In the genomic region with DNA sequence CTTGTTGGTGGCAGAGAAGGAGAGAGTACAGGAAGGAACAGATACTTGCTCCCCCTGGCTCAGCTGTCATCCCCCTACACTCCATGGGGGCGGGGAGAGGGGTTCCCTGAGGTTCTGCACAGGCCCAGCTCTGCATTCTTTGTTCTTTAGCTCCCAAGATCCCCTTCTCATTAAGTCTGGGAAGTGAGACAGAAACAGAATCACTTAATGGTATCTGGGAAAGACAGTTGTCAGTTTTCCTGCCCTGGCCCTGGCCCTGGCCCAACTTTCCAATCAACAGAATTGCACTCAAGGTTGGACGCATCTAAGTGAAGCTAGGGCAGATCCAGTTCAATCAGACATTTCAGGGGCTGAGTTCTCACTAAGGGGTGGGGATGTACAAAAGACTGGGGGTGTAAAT, we compare ENCODE assay signal across 30 mouse cellular contexts. TPM values are rescaled to one million over a fixed set of nuclear protein-coding genes. Genes with fewer than 3 reads are reported as not detected.
DNase-seq lines count a peak whose midpoint lies in the region; ATAC-seq lines count a peak whose summit lies in the region.
"Had no signal": no experiment of that assay in that cellular context is flagged by ENCODE, and none has a peak within 500 bp of the region (broad histone marks: within the 10 kb centered on the region; RNA-seq: fewer than 3 reads in every experiment).

No protein-coding gene starts in this region.

- H3K9ac ChIP-seq in hindbrain, embryonic 14.5 days = no peak overlapping the region
- H3K9ac ChIP-seq: embryonic facial prominence, embryonic 15.5 days; forebrain, embryonic 12.5 days; hindbrain, embryonic 13.5 days; liver, embryonic 12.5 days; liver, postnatal 0 days; midbrain, embryonic 13.5 days had no signal

- peak; percentile 18 for DNase-seq in adrenal gland, postnatal 10 days
- DNase-seq in adrenal gland, adult 8-10 months = no peak
- peak; percentile 62 for DNase-seq in heart, adult 11 months
- DNase-seq in heart, postnatal 10 days = no peak
- peak; percentile 30 for DNase-seq in ovary, postnatal 36 days (ENCODE audit: low spot score)
- no peak for DNase-seq in ovary, postnatal 14 days (ENCODE audit: low spot score)
- DNase-seq in hindbrain, embryonic 14.5 days (ENCODE audit: low spot score) = no peak
- DNase-seq: adrenal gland, adult 2 months; cerebellum, adult 18-20 months; cerebellum, postnatal 25 days; gastrocnemius, postnatal 36 days; heart, adult 2 months; heart, postnatal 4 days; kidney, adult 9 months; kidney, postnatal 10 days; layer of hippocampus, postnatal 36 days; left cerebral cortex, postnatal 4 days; liver, postnatal 0 days; lung, postnatal 36 days; right cerebral cortex, postnatal 14 days had no signal

- H3K27me3 ChIP-seq in hindbrain, embryonic 14.5 days (ENCODE audit: control insufficient read depth, insufficient read depth, low read length) = no peaks in the 10 kb centered on the region
- H3K27me3 ChIP-seq: embryonic facial prominence, embryonic 15.5 days; forebrain, embryonic 12.5 days; hindbrain, embryonic 13.5 days; liver, embryonic 12.5 days; midbrain, embryonic 13.5 days had no signal

- H3K27ac ChIP-seq in hindbrain, embryonic 14.5 days = no peak overlapping the region
- H3K27ac ChIP-seq: embryonic facial prominence, embryonic 10.5 days; embryonic facial prominence, embryonic 15.5 days; forebrain, embryonic 12.5 days; heart, adult 2 months; hindbrain, embryonic 13.5 days; liver, embryonic 12.5 days; midbrain, embryonic 13.5 days had no signal

- ATAC-seq in hindbrain, embryonic 14.5 days (ENCODE audit: low FRiP score) = no peak
- ATAC-seq: intestine, postnatal 0 days; liver, embryonic 12.5 days; liver, postnatal 0 days; midbrain, embryonic 13.5 days had no signal

- H3K36me3 ChIP-seq in hindbrain, embryonic 14.5 days (replicated peaks; ENCODE audit: control insufficient read depth, insufficient read depth) = no peaks in the 10 kb centered on the region
- H3K36me3 ChIP-seq: embryonic facial prominence, embryonic 10.5 days; embryonic facial prominence, embryonic 15.5 days; forebrain, embryonic 12.5 days; hindbrain, embryonic 13.5 days; liver, embryonic 12.5 days; midbrain, embryonic 13.5 days had no signal

- 74% methylated on average over 2 of the region's 2 CpGs for WGBS in hindbrain, embryonic 14.5 days

- H3K4me2 ChIP-seq in hindbrain, embryonic 14.5 days (replicated peaks) = no peak overlapping the region
- H3K4me2 ChIP-seq: embryonic facial prominence, embryonic 15.5 days; forebrain, embryonic 12.5 days; hindbrain, embryonic 13.5 days; liver, embryonic 12.5 days; midbrain, embryonic 13.5 days had no signal

- H3K4me3 ChIP-seq in hindbrain, embryonic 14.5 days (replicated peaks; ENCODE audit: low read length) = no peak overlapping the region
- H3K4me3 ChIP-seq: embryonic facial prominence, embryonic 10.5 days; embryonic facial prominence, embryonic 15.5 days; forebrain, embryonic 12.5 days; heart, adult 2 months; hindbrain, embryonic 13.5 days; liver, embryonic 12.5 days; midbrain, embryonic 13.5 days had no signal

- H3K4me1 ChIP-seq in hindbrain, embryonic 14.5 days (replicated peaks; ENCODE audit: control insufficient read depth, insufficient read depth, low read length) = peaks cover 16% of the 10 kb centered on the region

- H3K9me3 ChIP-seq in hindbrain, embryonic 14.5 days (ENCODE audit: control insufficient read depth, low read length) = no peaks in the 10 kb centered on the region
- H3K9me3 ChIP-seq: embryonic facial prominence, embryonic 10.5 days; embryonic facial prominence, embryonic 15.5 days; forebrain, embryonic 12.5 days; hindbrain, embryonic 13.5 days; liver, embryonic 12.5 days; midbrain, embryonic 13.5 days had no signal

- intact Hi-C loops in heart, postnatal 10 days (cut with DNase I) = no loop called here

RNA-seq across cellular contexts. Expression of a gene that starts 24.8 kb away (rescaled TPM):
- 1 to 10 TPM; 5.8 to 7.3 TPM for total RNA-seq in adrenal gland, postnatal 10 days (2021)
- 1 to 10 TPM; 5.3 to 9.6 (median 7.4) TPM for total RNA-seq in adrenal gland, adult 8-10 months (2022)
- total RNA-seq in heart, postnatal 10 days (2021) = 1 to 10 TPM; 6.2 to 6.4 TPM
- 9.8 and 10.6 TPM in 2 replicates for polyA plus RNA-seq in hindbrain, embryonic 14.5 days (2014; fragmentation: Nextera tagmentation; extraction: Ambion mirVana)

RNA-seq across cellular contexts. Expression of a gene that starts 36.0 kb away (rescaled TPM):
- total RNA-seq in adrenal gland, postnatal 10 days (2021) = 1 to 10 TPM; 3.3 to 6.3 TPM
- 1 to 10 TPM; 3.0 to 5.4 (median 5.4) TPM for total RNA-seq in adrenal gland, adult 8-10 months (2022)
- 1 to 10 TPM; 5.2 to 5.8 TPM for total RNA-seq in heart, postnatal 10 days (2021)
- 25.1 and 25.8 TPM in 2 replicates for polyA plus RNA-seq in hindbrain, embryonic 14.5 days (2014; fragmentation: Nextera tagmentation; extraction: Ambion mirVana)
- total RNA-seq: MEL; monocyte, adult 5-6 weeks; neutrophil, adult 5-6 weeks had no signal

Comparison
In these comparisons a context has a peak if more than half of its experiments do, and no peak if none do; other contexts are left out.
1. DNase-seq: peak in adrenal gland, postnatal 10 days (single experiment), heart, adult 11 months (single experiment) and ovary, postnatal 36 days (single experiment); none in adrenal gland, adult 8-10 months (single experiment), heart, postnatal 10 days (0 of 2), ovary, postnatal 14 days (single experiment) and hindbrain, embryonic 14.5 days (single experiment).